Mouse (Mus musculus) hindbrain, embryonic 15.5 days (tissue): ENCODE results near the gene Polk. TPM values are rescaled to one million over a fixed set of nuclear protein-coding genes. Genes with fewer than 3 reads are reported as not detected.

ENCODE experiments used
- ATAC-seq: fragments of 200-750 bp; cut with Nextera tagmentation; 2 replicates; pipeline ENCODE4 v1.8.0; 2017; ENCODE audit warnings: low read depth, moderate number of reproducible peaks, moderate TSS enrichment; ENCODE audit not compliant: low FRiP score
- H3K27ac ChIP-seq: fragments of 300-500 bp; sonication (generic); replicated peaks from 2 replicates; pipeline ENCODE4 v1.5.1; 2015; ENCODE audit warnings: mild to moderate bottlenecking, inconsistent platforms
- H3K27me3 ChIP-seq: fragments of 300-500 bp; sonication (generic); 2 replicates; pipeline ENCODE4 v1.6.1; 2015; ENCODE audit warnings: control low read depth, inconsistent platforms
- H3K36me3 ChIP-seq: fragments of 300-500 bp; sonication (generic); 2 replicates; pipeline ENCODE4 v1.6.1; 2015; ENCODE audit warnings: control low read depth, inconsistent platforms
- H3K4me1 ChIP-seq: fragments of 300-500 bp; sonication (generic); replicated peaks from 2 replicates; pipeline ENCODE4 v1.6.1; 2015; ENCODE audit warnings: control low read depth, inconsistent platforms
- H3K4me2 ChIP-seq: fragments of 300-500 bp; sonication (generic); 2 replicates; pipeline ENCODE4 v1.6.1; 2015; ENCODE audit warnings: moderate library complexity, mild to moderate bottlenecking, inconsistent platforms
- H3K4me3 ChIP-seq: fragments of 300-500 bp; sonication (generic); 2 replicates; pipeline ENCODE4 v1.5.1; 2015; ENCODE audit warnings: mild to moderate bottlenecking, inconsistent platforms
- H3K9ac ChIP-seq: fragments of 300-500 bp; sonication (generic); 2 replicates; pipeline ENCODE4 v1.6.1; 2015; ENCODE audit warnings: inconsistent platforms
- H3K9me3 ChIP-seq: fragments of 300-500 bp; sonication (generic); 2 replicates; pipeline ENCODE4 v1.6.1; 2016; ENCODE audit warnings: control low read depth, inconsistent platforms
- WGBS: fragments of 180-500 bp; shearing (Covaris S2); methylation state at CpG from one replicate; pipeline ENCODE4 v1.1.7; 2015; 5-methylcytosine and 5-hydroxymethylcytosine counted together
- polyA plus RNA-seq: library from polyadenylated mRNA; unstranded; fragments of >200 nt; fragmentation: Nextera tagmentation; extraction: Ambion mirVana; gene quantifications from 2 replicates; pipeline ENCODE4 v1.2.1, GENCODE M21; 2015

The Polk gene
- polyA plus RNA-seq: 6.9 TPM in 2 replicates

DNA sequence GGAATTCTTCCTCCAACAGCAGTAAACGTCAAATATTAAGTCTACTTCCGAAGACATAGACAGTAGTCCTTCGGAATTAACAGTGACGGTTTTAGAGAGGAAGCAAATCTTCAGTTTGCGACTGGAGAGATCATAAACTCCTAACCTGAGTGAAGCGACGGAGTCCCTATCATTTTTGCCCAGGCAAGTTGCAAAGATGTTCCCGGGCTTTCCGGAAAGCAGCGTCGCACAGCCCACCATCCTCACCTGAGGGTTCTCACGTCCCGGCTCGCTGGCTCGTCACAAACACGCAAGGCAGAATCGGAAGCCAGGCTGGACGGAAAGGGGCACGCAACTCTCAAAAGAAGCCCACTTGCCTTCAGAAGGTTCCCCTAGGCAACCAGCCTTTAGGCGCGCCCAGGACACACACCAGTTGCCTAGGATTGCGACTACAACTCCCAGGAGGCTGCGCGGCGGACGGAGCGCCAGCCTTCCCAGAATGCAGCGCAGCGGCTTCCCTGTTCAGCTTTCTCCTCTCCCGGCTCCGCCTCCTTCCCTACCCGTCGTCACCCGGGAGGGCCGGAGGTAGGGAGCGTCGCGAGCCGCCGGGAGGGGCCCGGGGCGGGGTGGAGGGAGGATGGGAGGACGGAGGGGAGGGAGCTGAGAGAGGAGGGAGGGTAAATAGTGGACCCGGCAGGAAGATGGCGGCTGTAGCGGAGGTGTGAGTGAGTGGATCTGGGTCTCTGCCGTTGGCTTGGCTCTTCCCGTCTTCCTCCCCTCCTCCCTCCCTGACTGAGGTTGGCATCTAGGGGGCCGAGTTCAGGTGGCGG, at the start of gene Polk, which contains the start of gene Col4a3bp:
Gene Polk, minus strand, starts transcription at position 499 of the 809 bp plus-strand sequence.
Gene Col4a3bp, plus strand, starts transcription at position 538 of the 809 bp plus-strand sequence.
- Histone ChIP-seq H3K4me1 (peaks cover 11% of the 10 kb centered on the region), H3K9ac (peak within 1 kb of the TSS; percentile 94)
- peak; percentile 99 for ATAC-seq

DNA sequence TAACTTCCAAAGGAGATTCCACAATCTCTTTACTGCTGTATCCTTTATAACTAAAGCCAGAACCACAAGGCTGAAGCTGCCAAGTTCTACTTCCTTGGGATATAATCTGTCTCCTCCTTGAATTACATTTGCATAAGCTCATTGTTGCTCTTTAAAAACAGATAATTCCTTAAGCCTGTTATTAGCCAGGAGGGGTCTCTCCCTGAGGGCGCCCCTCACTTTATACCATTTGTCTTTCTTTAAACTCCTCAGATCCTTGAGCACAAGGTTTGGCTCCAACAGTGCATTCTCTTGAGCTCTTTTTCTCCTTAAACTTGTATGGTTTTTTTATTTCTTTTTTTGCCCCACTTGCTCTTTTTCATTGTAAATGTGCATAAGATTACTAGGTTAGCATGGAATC, 46.3 kb upstream of the Polk start:
- Histone ChIP-seq H3K4me1 (peaks cover 6% of the 10 kb centered on the region; the same call in 1 of the 2 replicates), H3K27ac (no peak overlapping the region), H3K4me3 (no peak overlapping the region), H3K9me3 (no peaks in the 10 kb centered on the region), H3K4me2 (no peak overlapping the region), H3K36me3 (no peaks in the 10 kb centered on the region), H3K27me3 (no peaks in the 10 kb centered on the region), H3K9ac (no peak overlapping the region)
- WGBS: 92% methylated on average over 1 of the region's 1 CpGs
- ATAC-seq: no peak

More for the DNA sequence above, at the start of gene Polk, which contains the start of gene Col4a3bp:
- Histone ChIP-seq H3K27me3 (no peaks in the 10 kb centered on the region), H3K4me2 (peak within 1 kb of the TSS; percentile 80), H3K27ac (peak within 1 kb of the TSS; percentile 97), H3K4me3 (peak within 1 kb of the TSS; percentile 97), H3K9me3 (no peaks in the 10 kb centered on the region), H3K36me3 (no peaks in the 10 kb centered on the region)
- under 1% methylated on average over 37 of the region's 50 CpGs for WGBS

- no peaks in the 10 kb centered on the region for H3K9me3 ChIP-seq
- H3K36me3 ChIP-seq: no peaks in the 10 kb centered on the region
- H3K4me2 ChIP-seq: no peak overlapping the region
- no peak overlapping the region for H3K27ac ChIP-seq
- no peak for ATAC-seq
- H3K9ac ChIP-seq: no peak overlapping the region
- no peaks in the 10 kb centered on the region for H3K4me1 ChIP-seq
- WGBS: 94% methylated on average over 5 of the region's 5 CpGs
- no peak overlapping the region for H3K4me3 ChIP-seq
- no peaks in the 10 kb centered on the region for H3K27me3 ChIP-seq
Measured at GRCm38 (mm10) chr13:96586540-96586939, 44.2 kb upstream of the Polk start.

DNA sequence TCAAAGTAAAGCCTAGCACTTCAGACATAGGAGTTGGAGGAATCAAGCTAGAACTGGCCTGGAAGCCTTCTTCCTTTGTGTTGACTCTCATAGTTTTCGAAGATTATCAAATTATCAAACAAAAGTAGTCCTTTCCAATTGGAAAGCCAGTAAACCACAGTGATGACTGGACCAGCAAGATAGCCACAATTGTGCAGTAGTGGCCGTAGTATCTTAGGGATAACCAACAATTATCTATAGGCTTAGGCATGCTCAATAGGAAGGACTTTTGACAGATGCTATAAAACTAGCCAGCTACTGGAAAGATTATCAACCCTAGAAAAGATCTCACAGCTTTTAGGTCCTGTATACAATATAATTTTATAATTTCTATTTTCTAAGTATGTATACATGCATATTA, 41.8 kb upstream of the Polk start:
- no peak overlapping the region for H3K4me2 ChIP-seq
- H3K27me3 ChIP-seq: no peaks in the 10 kb centered on the region
- H3K4me3 ChIP-seq: no peak overlapping the region
- no peak overlapping the region for H3K27ac ChIP-seq
- ATAC-seq: no peak
- 98% methylated on average over 2 of the region's 2 CpGs for WGBS
- H3K36me3 ChIP-seq: no peaks in the 10 kb centered on the region
- H3K9ac ChIP-seq: no peak overlapping the region
- no peaks in the 10 kb centered on the region for H3K4me1 ChIP-seq
- no peaks in the 10 kb centered on the region for H3K9me3 ChIP-seq

- H3K4me3 ChIP-seq: no peak overlapping the region
- no peak overlapping the region for H3K9ac ChIP-seq
- H3K36me3 ChIP-seq: no peaks in the 10 kb centered on the region
- no peak overlapping the region for H3K27ac ChIP-seq
- no peaks in the 10 kb centered on the region for H3K9me3 ChIP-seq
- WGBS: 75% methylated on average over 1 of the region's 1 CpGs
- H3K27me3 ChIP-seq: no peaks in the 10 kb centered on the region
- no peaks in the 10 kb centered on the region for H3K4me1 ChIP-seq
- ATAC-seq: no peak
- no peak overlapping the region for H3K4me2 ChIP-seq
Measured at GRCm38 (mm10) chr13:96579979-96580378, 37.6 kb upstream of the Polk start.

DNA sequence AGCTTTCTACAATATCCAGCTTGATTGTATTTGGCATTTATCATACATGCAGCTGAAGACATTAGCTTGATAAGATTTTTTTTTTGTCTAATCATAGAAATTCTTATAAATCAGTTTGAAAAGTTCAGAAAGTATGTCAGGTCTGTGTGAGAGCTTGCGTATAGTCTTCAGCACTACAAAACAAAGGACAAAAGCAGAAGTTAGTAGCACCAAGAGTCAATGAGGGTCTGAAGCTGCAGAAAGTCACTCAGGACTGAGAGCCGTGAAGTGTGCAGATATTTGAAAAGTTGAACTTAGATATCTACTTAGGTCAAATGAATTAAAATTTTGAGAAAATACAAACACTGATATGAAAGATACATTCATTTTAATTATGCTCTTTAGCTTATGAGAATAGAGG, 36.7 kb upstream of the Polk start:
- H3K9me3 ChIP-seq: no peaks in the 10 kb centered on the region
- H3K4me2 ChIP-seq: no peak overlapping the region
- H3K4me1 ChIP-seq: no peaks in the 10 kb centered on the region
- H3K27me3 ChIP-seq: no peaks in the 10 kb centered on the region
- no peaks in the 10 kb centered on the region for H3K36me3 ChIP-seq
- WGBS: 89% methylated on average over 2 of the region's 2 CpGs
- H3K9ac ChIP-seq: no peak overlapping the region
- H3K4me3 ChIP-seq: no peak overlapping the region
- ATAC-seq: no peak
- H3K27ac ChIP-seq: no peak overlapping the region

- ATAC-seq: no peak
- Histone ChIP-seq H3K4me3 (no peak overlapping the region), H3K27me3 (no peaks in the 10 kb centered on the region), H3K4me2 (no peak overlapping the region), H3K27ac (no peak overlapping the region), H3K4me1 (no peaks in the 10 kb centered on the region), H3K9me3 (no peaks in the 10 kb centered on the region), H3K36me3 (peaks cover 5% of the 10 kb centered on the region; the same call in 1 of the 2 replicates), H3K9ac (no peak overlapping the region)
- 90% methylated on average over 2 of the region's 2 CpGs for WGBS
Measured at GRCm38 (mm10) chr13:96574170-96574569, 31.8 kb upstream of the Polk start.

- no peak for ATAC-seq
- Histone ChIP-seq H3K9ac (no peak overlapping the region), H3K36me3 (peaks cover 5% of the 10 kb centered on the region; the same call in 1 of the 2 replicates), H3K4me3 (no peak overlapping the region), H3K9me3 (no peaks in the 10 kb centered on the region), H3K4me1 (no peaks in the 10 kb centered on the region), H3K27me3 (no peaks in the 10 kb centered on the region), H3K4me2 (no peak overlapping the region), H3K27ac (no peak overlapping the region)
- WGBS: 68% methylated on average over 6 of the region's 6 CpGs
Measured at GRCm38 (mm10) chr13:96571016-96571361, 28.6 kb upstream of the Polk start.

DNA sequence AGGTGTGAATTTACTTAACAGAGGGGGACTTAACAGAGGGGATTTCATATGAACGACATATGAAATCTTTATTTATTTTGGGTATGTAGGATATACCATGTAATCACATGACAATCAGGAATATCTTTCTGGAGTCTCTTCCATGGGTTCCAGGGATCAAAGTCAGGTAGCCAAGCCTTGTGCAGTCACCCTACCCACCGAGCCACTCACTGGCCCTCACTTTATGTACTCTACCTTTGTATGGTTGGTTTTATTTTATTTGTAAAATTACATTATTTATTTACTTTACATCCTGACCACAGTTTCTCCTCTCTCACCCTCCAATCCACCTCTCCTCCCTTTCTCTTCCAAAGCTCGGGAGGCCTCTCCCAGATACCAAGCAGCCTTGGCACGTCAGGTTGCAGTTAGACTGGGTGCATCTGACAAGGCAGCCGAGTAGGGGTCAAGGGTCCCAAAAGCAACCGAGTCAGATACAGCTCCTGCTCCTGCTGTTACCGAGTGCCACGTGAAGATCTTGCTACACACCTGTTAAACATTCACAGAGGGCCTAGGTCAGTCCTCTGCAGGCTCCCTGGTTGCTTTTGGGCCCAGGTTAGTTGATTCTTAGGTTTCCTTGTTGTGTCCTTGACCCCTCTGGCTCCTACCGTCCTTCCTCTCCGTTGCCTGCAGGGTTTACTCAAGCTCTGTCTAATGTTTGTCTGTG, 28.1 kb upstream of the Polk start:
- H3K27ac ChIP-seq: no peak overlapping the region
- H3K4me2 ChIP-seq: no peak overlapping the region
- H3K9ac ChIP-seq: no peak overlapping the region
- 78% methylated on average over 10 of the region's 10 CpGs for WGBS
- H3K9me3 ChIP-seq: no peaks in the 10 kb centered on the region
- H3K36me3 ChIP-seq: peaks cover 5% of the 10 kb centered on the region; the same call in 1 of the 2 replicates
- H3K27me3 ChIP-seq: no peaks in the 10 kb centered on the region
- no peak for ATAC-seq
- H3K4me3 ChIP-seq: no peak overlapping the region
- H3K4me1 ChIP-seq: no peaks in the 10 kb centered on the region

DNA sequence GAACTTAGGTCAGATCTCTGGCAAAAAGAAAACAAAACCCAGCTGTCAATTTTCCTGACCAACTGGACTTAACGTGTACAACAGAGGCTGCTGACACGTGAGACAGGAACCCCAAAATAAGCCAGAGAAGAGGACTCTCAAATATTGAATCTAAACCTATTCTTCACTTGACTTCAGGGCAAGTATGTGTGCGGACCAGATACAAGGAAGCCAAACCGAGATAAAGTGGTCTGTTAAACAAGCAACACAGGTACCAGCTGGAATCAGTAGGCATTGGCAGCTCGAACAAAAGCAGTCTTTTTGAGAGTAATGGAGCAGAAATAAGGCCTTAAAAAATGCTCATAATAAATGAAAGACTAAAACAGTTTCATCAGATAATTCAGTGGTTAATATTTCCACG, 25.6 kb upstream of the Polk start:
- H3K9ac ChIP-seq: no peak overlapping the region
- H3K27ac ChIP-seq: no peak overlapping the region
- H3K4me2 ChIP-seq: no peak overlapping the region
- no peaks in the 10 kb centered on the region for H3K9me3 ChIP-seq
- H3K27me3 ChIP-seq: no peaks in the 10 kb centered on the region
- no peaks in the 10 kb centered on the region for H3K4me1 ChIP-seq
- no peak overlapping the region for H3K4me3 ChIP-seq
- WGBS: 50% methylated on average over 6 of the region's 6 CpGs
- ATAC-seq: no peak
- H3K36me3 ChIP-seq: peaks cover 3% of the 10 kb centered on the region; the same call in 1 of the 2 replicates

DNA sequence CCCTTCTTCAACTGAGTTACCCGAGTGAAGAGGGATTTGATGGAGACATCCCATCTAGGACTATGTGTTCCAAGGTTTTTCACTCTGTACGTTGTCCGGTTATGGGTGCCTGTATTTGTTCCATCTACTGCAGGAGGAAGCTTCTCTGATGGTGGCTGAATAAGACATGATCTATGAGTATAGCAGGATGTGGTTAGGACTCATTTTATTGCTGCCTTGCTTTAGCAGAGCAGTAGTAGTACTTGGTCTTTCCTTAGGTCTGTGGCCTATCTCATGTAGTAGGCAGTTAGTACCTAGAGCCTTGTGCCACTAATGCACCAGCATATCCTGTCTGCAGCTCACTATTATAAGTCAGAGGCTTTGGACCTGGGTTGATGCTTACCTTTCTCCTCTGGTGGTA, 12.7 kb upstream of the Polk start:
- Histone ChIP-seq H3K9ac (no peak overlapping the region), H3K27me3 (no peaks in the 10 kb centered on the region), H3K4me1 (no peaks in the 10 kb centered on the region), H3K9me3 (no peaks in the 10 kb centered on the region), H3K4me2 (no peak overlapping the region), H3K4me3 (no peak overlapping the region), H3K27ac (no peak overlapping the region), H3K36me3 (no peaks in the 10 kb centered on the region)
- 93% methylated on average over 3 of the region's 3 CpGs for WGBS
- ATAC-seq: no peak

DNA sequence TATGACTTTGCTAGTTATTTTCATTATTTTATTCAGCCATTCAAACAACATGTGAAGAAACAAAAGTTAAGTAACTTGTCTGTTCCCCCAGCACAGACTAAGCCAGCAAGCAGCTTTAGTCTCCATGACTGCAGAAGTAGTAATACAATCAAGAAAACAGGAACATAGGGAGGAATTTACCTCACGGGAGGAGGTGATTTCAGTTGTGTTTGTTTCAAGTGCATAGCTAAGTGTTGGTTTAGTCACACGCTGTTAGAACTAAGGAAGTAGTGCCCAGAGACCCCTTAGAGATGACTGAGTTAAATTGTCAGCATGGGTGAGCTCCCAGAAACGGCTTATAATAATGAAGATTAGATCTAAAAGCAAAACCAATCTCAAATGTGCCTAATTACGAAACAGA, 5.6 kb upstream of the Polk start:
- ATAC-seq: no peak
- WGBS: 58% methylated on average over 4 of the region's 4 CpGs

More for the DNA sequence above, 5.6 kb upstream of the Polk start:
- H3K4me2 ChIP-seq: no peak overlapping the region
- no peaks in the 10 kb centered on the region for H3K9me3 ChIP-seq
- H3K4me1 ChIP-seq: peaks cover 8% of the 10 kb centered on the region
- H3K27me3 ChIP-seq: no peaks in the 10 kb centered on the region
- no peaks in the 10 kb centered on the region for H3K36me3 ChIP-seq
- H3K27ac ChIP-seq: no peak overlapping the region
- no peak overlapping the region for H3K9ac ChIP-seq
- no peak overlapping the region for H3K4me3 ChIP-seq
